8 mouse cellular contexts compared by ENCODE assay signal in the genomic region with DNA sequence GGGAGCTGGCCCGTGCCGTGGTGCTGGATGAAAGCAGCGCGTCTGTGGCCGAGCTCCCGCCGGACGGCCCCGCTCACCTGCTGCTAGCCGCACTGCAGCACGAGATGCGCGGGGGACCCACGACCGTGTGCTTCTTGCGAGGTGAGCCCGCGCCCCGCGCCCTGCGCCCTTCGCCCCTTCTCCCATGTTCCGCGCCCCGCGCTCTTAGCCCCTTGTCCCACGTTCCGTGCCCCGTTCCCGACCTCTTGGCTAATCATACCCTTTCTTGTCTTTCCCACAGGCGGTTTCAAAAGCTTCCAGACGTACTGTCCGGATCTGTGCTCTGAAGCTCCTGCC. TPM values are rescaled to one million over a fixed set of nuclear protein-coding genes. Genes with fewer than 3 reads are reported as not detected.
DNase-seq lines count a peak whose midpoint lies in the region; ATAC-seq and TF ChIP-seq lines count a peak whose summit lies in the region.

No protein-coding gene starts in this region.

- no peak for TF ChIP-seq CTCF in lung, postnatal 0 days (IDR thresholded peaks at IDR 0.05)
- no peak for TF ChIP-seq CTCF in olfactory bulb, adult 2 months (IDR thresholded peaks at IDR 0.05; ENCODE audit: insufficient read depth, low read depth, low read length)

- no peak for TF ChIP-seq EP300 in lung, postnatal 0 days (IDR thresholded peaks at IDR 0.05)

- H3K4me2 ChIP-seq in lung, postnatal 0 days (replicated peaks; ENCODE audit: low read depth, low read length), result peak overlapping the region; percentile 83

- no peaks in the 10 kb centered on the region; the same call in 1 of the 2 replicates for H3K27me3 ChIP-seq in lung, postnatal 0 days (replicated peaks; ENCODE audit: insufficient read depth, low read length)
- H3K27me3 ChIP-seq in limb, embryonic 10.5 days (ENCODE audit: low read depth, poor library complexity, severe bottlenecking), result peaks cover 55% of the 10 kb centered on the region

- TF ChIP-seq POLR2A in olfactory bulb, adult 2 months (IDR thresholded peaks at IDR 0.05; ENCODE audit: insufficient read depth, low read depth, low read length), result no peak

- H3K9me3 ChIP-seq in lung, postnatal 0 days (ENCODE audit: low read length), result no peaks in the 10 kb centered on the region
- H3K9me3 ChIP-seq in limb, embryonic 10.5 days (replicated peaks), result no peaks in the 10 kb centered on the region

- H3K36me3 ChIP-seq in lung, postnatal 0 days (ENCODE audit: insufficient read depth, low read length), result no peaks in the 10 kb centered on the region
- H3K36me3 ChIP-seq in limb, embryonic 10.5 days, result no peaks in the 10 kb centered on the region

- no peak for DNase-seq in cerebellum, adult 11-12 months
- no peak for DNase-seq in lung, postnatal 0 days (ENCODE audit: low spot score)
- no peak for DNase-seq in lung, adult 18-20 months
- no peak for DNase-seq in limb, embryonic 10.5 days (ENCODE audit: low spot score)
- no peak for DNase-seq in left cerebral cortex, postnatal 14 days (ENCODE audit: low spot score in 2 of 2)
- no peak for DNase-seq in adrenal gland, postnatal 10 days

- ATAC-seq in cerebellum, adult (ENCODE audit: insufficient number of reproducible peaks, low FRiP score, low TSS enrichment), result peak; percentile 16; the same call in 1 of the 2 replicates
- no peak for ATAC-seq in lung, postnatal 0 days

- no peak overlapping the region for H3K9ac ChIP-seq in lung, postnatal 0 days (replicated peaks; ENCODE audit: low read depth)

- WGBS in lung, postnatal 0 days, result 6% methylated on average over 24 of the region's 33 CpGs
- 5% methylated on average over 33 of the region's 33 CpGs for WGBS in limb, embryonic 10.5 days
- 7% methylated on average over 33 of the region's 33 CpGs for WGBS in olfactory bulb, adult 2 months

- H3K4me3 ChIP-seq in lung, postnatal 0 days (ENCODE audit: low read depth, low read length), result peak overlapping the region; percentile 52
- H3K4me3 ChIP-seq in limb, embryonic 10.5 days, result peak overlapping the region; percentile 66
- peak overlapping the region; percentile 73 for H3K4me3 ChIP-seq in olfactory bulb, adult 2 months (ENCODE audit: insufficient read depth, low read depth, low read length)

- intact Hi-C loops in left cerebral cortex, postnatal 14 days (cut with DNase I), result no loop called here

- no peak overlapping the region for H3K27ac ChIP-seq in lung, postnatal 0 days (ENCODE audit: low read length)
- H3K27ac ChIP-seq in limb, embryonic 10.5 days, result peak overlapping the region; percentile 81
- H3K27ac ChIP-seq in olfactory bulb, adult 2 months (ENCODE audit: insufficient read depth, low read depth, low read length), result no peak overlapping the region

- no peaks in the 10 kb centered on the region for H3K4me1 ChIP-seq in lung, postnatal 0 days (ENCODE audit: insufficient read depth, low read depth, low read length)
- peaks cover 39% of the 10 kb centered on the region for H3K4me1 ChIP-seq in limb, embryonic 10.5 days
- peaks cover 8% of the 10 kb centered on the region for H3K4me1 ChIP-seq in olfactory bulb, adult 2 months (ENCODE audit: control insufficient read depth, insufficient read depth, low read length)

RNA-seq across cellular contexts. Expression of a gene that starts 0.5 kb away (rescaled TPM):
- 3.6 and 4.3 TPM in 2 replicates for polyA plus RNA-seq in lung, postnatal 0 days (2015; fragmentation: Nextera tagmentation; extraction: Ambion mirVana)
- polyA plus RNA-seq in limb, embryonic 10.5 days (2016; fragmentation: Nextera tagmentation; extraction: Ambion mirVana), result 6.4 and 7.6 TPM in 2 replicates
- polyA plus RNA-seq in olfactory bulb, adult 2 months (2012; ENCODE audit: insufficient read depth, insufficient read length, low replicate concordance, missing spikeins), result not detected in 2 replicates
- total RNA-seq in left cerebral cortex, postnatal 14 days (2021), result 1 to 10 TPM; 2.8 to 4.1 TPM
- total RNA-seq in adrenal gland, postnatal 10 days (2021), result 1 to 10 TPM; 4.2 to 5.5 TPM

RNA-seq across cellular contexts. Expression of a gene that starts 2.0 kb away (rescaled TPM):
- polyA plus RNA-seq in lung, postnatal 0 days (2015; fragmentation: Nextera tagmentation; extraction: Ambion mirVana), result not detected in 2 replicates
- 0.08 and 0.09 TPM in 2 replicates for polyA plus RNA-seq in limb, embryonic 10.5 days (2016; fragmentation: Nextera tagmentation; extraction: Ambion mirVana)
- not detected in 2 replicates for polyA plus RNA-seq in olfactory bulb, adult 2 months (2012; ENCODE audit: insufficient read depth, insufficient read length, low replicate concordance, missing spikeins)
- not detected for total RNA-seq in left cerebral cortex, postnatal 14 days (2021)
- under 1 TPM in 1 of 2 experiments, not detected in 1; 0.21 TPM for total RNA-seq in adrenal gland, postnatal 10 days (2021)

RNA-seq across cellular contexts. Expression of a gene that starts 26.5 kb away (rescaled TPM):
- polyA plus RNA-seq in lung, postnatal 0 days (2015; fragmentation: Nextera tagmentation; extraction: Ambion mirVana), result 0.10 and 0.30 TPM in 2 replicates
- polyA plus RNA-seq in limb, embryonic 10.5 days (2016; fragmentation: Nextera tagmentation; extraction: Ambion mirVana), result 1.7 and 1.9 TPM in 2 replicates
- not detected in 2 replicates for polyA plus RNA-seq in olfactory bulb, adult 2 months (2012; ENCODE audit: insufficient read depth, insufficient read length, low replicate concordance, missing spikeins)
- under 1 TPM; 0.42 to 0.46 TPM for total RNA-seq in left cerebral cortex, postnatal 14 days (2021)
- 1 to 10 TPM; 2.6 to 2.7 TPM for total RNA-seq in adrenal gland, postnatal 10 days (2021)
